Mouse (Mus musculus) CH12.LX (cell line): ENCODE measurements around the gene Spp1. TPM values are rescaled to one million over a fixed set of nuclear protein-coding genes. Genes with fewer than 3 reads are reported as not detected.

Experiments
- DNase-seq: peaks from one replicate; pipeline ENCODE4 v3.0.0-alpha.2; 2013; ENCODE audit errors: extremely low read depth
- H3K27ac ChIP-seq: 2 replicates; pipeline ENCODE4 v1.5.1; 2012; ENCODE audit warnings: low read depth, mild to moderate bottlenecking, control low read depth, moderate library complexity; ENCODE audit not compliant: insufficient read depth
- H3K27me3 ChIP-seq: replicated peaks from 2 replicates; pipeline ENCODE3; 2012; ENCODE audit warnings: inconsistent platforms
- H3K36me3 ChIP-seq, 2 experiments: replicated peaks in 1 of 2; 2 replicates each; pipeline versions ENCODE3 to v1.6.1; 2012; ENCODE audit warnings: inconsistent platforms in 1 of 2, low read length in 1 of 2, mild to moderate bottlenecking in 1 of 2, mixed read lengths in 1 of 2, moderate library complexity in 1 of 2; ENCODE audit not compliant: control insufficient read depth in 1 of 2, insufficient read depth in 1 of 2
- H3K4me1 ChIP-seq, 2 experiments: 2 replicates each; pipeline ENCODE4 v1.6.1; 2012; ENCODE audit warnings: inconsistent platforms in 1 of 2, moderate library complexity in 1 of 2; ENCODE audit not compliant: insufficient read depth in 2 of 2, control insufficient read depth in 1 of 2
- H3K4me2 ChIP-seq: 2 replicates; pipeline ENCODE4 v1.6.1; 2012; ENCODE audit warnings: low read depth, mild to moderate bottlenecking, control low read depth; ENCODE audit not compliant: poor library complexity, insufficient read depth, severe bottlenecking
- H3K4me3 ChIP-seq, 3 experiments: fragments of 150-350 bp in 1 of 3; sonication (generic) in 1 of 3; replicated peaks in 1 of 3; 2 replicates each; pipeline versions ENCODE3 to v1.5.1; 2011 to 2012; ENCODE audit warnings: low read depth in 2 of 3, low read length in 2 of 3, mild to moderate bottlenecking in 2 of 3, moderate library complexity in 2 of 3, control low read depth in 1 of 3, improper control_type of control experiment in 1 of 3, inconsistent platforms in 1 of 3, mixed read lengths in 1 of 3; ENCODE audit not compliant: poor library complexity in 1 of 3
- H3K79me2 ChIP-seq: replicated peaks from 2 replicates; pipeline ENCODE4 v1.6.1; 2012; ENCODE audit warnings: mild to moderate bottlenecking, moderate library complexity; ENCODE audit not compliant: control insufficient read depth, poor library complexity, insufficient read depth, severe bottlenecking; ENCODE audit errors: extremely low read depth
- H3K9ac ChIP-seq: 2 replicates; pipeline ENCODE4 v1.6.1; 2012; ENCODE audit warnings: low read depth, mild to moderate bottlenecking, control low read depth, moderate library complexity; ENCODE audit not compliant: insufficient read depth
- H3K9me3 ChIP-seq: replicated peaks from 2 replicates; pipeline ENCODE3; 2012; ENCODE audit warnings: low read length, inconsistent platforms, mixed read lengths
- CTCF ChIP-seq, 2 experiments: IDR thresholded peaks in 1 of 2; conservative IDR thresholded peaks in 1 of 2; 2 replicates each; pipeline ENCODE4 v1.5.1; 2011 to 2012; ENCODE audit warnings: low read depth in 2 of 2, low read length in 2 of 2, improper control_type of control experiment in 1 of 2, inconsistent platforms in 1 of 2, mild to moderate bottlenecking in 1 of 2, moderate library complexity in 1 of 2
- E2F4 ChIP-seq: IDR thresholded peaks from 2 replicates; pipeline ENCODE4 v1.6.1; 2011; ENCODE audit warnings: low read depth, low read length, improper control_type of control experiment; ENCODE audit not compliant: insufficient replicate concordance
- EP300 ChIP-seq: IDR thresholded peaks from 2 replicates; pipeline ENCODE4 v1.6.1; 2011; ENCODE audit warnings: low read length, improper control_type of control experiment
- ETS1 ChIP-seq: conservative IDR thresholded peaks from 2 replicates; pipeline ENCODE4 v1.6.1; 2012; ENCODE audit warnings: low read depth, mild to moderate bottlenecking, inconsistent platforms, low read length, improper control_type of control experiment, moderate library complexity
- HCFC1 ChIP-seq: IDR thresholded peaks from 2 replicates; pipeline ENCODE4 v1.6.1; 2012; ENCODE audit warnings: low read depth, mild to moderate bottlenecking, inconsistent platforms, low read length, improper control_type of control experiment
- IRF4 ChIP-seq: IDR thresholded peaks from 2 replicates; pipeline ENCODE4 v1.6.1; 2014; ENCODE audit warnings: low read depth, mild to moderate bottlenecking, inconsistent platforms, low read length, improper control_type of control experiment
- JUN ChIP-seq: IDR thresholded peaks from 2 replicates; pipeline ENCODE4 v1.6.1; 2011; ENCODE audit warnings: low read depth, mild to moderate bottlenecking, low read length, improper control_type of control experiment, moderate library complexity; ENCODE audit not compliant: insufficient read depth
- JUND ChIP-seq: conservative IDR thresholded peaks from 2 replicates; pipeline ENCODE4 v1.6.1; 2011; ENCODE audit warnings: low read depth, low read length, improper control_type of control experiment
- MAFK ChIP-seq: IDR thresholded peaks from 2 replicates; pipeline ENCODE4 v1.6.1; 2011; ENCODE audit warnings: low read length, improper control_type of control experiment; ENCODE audit not compliant: insufficient replicate concordance
- MXI1 ChIP-seq: IDR thresholded peaks from 2 replicates; pipeline ENCODE4 v1.6.1; 2011; ENCODE audit warnings: mild to moderate bottlenecking, low read depth, low read length, improper control_type of control experiment
- NELFE ChIP-seq: IDR thresholded peaks from 2 replicates; pipeline ENCODE4 v1.6.1; 2011; ENCODE audit warnings: low read depth, low read length, improper control_type of control experiment
- RAD21 ChIP-seq: IDR thresholded peaks from 2 replicates; pipeline ENCODE4 v1.6.1; 2011; ENCODE audit warnings: low read depth, mild to moderate bottlenecking, low read length, improper control_type of control experiment, moderate library complexity
- RCOR1 ChIP-seq: conservative IDR thresholded peaks from 2 replicates; pipeline ENCODE4 v1.6.1; 2012; ENCODE audit warnings: low read depth, mild to moderate bottlenecking, inconsistent platforms, low read length, improper control_type of control experiment
- SMC3 ChIP-seq: IDR thresholded peaks from 2 replicates; pipeline ENCODE4 v1.6.1; 2011; ENCODE audit warnings: low read depth, low read length, improper control_type of control experiment
- UBTF ChIP-seq: IDR thresholded peaks from 2 replicates; pipeline ENCODE4 v1.6.1; 2012; ENCODE audit warnings: low read depth, mild to moderate bottlenecking, inconsistent platforms, low read length, improper control_type of control experiment, moderate library complexity
- USF1 ChIP-seq: IDR thresholded peaks from 2 replicates; pipeline ENCODE4 v1.6.1; 2014; ENCODE audit warnings: low read depth, mild to moderate bottlenecking, inconsistent platforms, low read length, improper control_type of control experiment
- USF2 ChIP-seq: conservative IDR thresholded peaks from 2 replicates; pipeline ENCODE4 v1.6.1; 2011; ENCODE audit warnings: low read depth, low read length, improper control_type of control experiment
- ZC3H11A ChIP-seq: IDR thresholded peaks from 2 replicates; pipeline ENCODE4 v1.6.1; 2012; ENCODE audit warnings: low read depth, mild to moderate bottlenecking, inconsistent platforms, low read length, improper control_type of control experiment
- ZKSCAN1 ChIP-seq: IDR thresholded peaks from 2 replicates; pipeline ENCODE4 v1.6.1; 2012; ENCODE audit warnings: low read depth, inconsistent platforms, low read length, improper control_type of control experiment, borderline replicate concordance
- ZMIZ1 ChIP-seq: IDR thresholded peaks from 2 replicates; pipeline ENCODE4 v1.6.1; 2012; ENCODE audit warnings: low read depth, mild to moderate bottlenecking, inconsistent platforms, low read length, improper control_type of control experiment
- ZNF384 ChIP-seq: IDR thresholded peaks from 2 replicates; pipeline ENCODE4 v1.6.1; 2012; ENCODE audit warnings: low read depth, low read length, improper control_type of control experiment, inconsistent platforms
- dilution Hi-C: fragments of 300-500 bp; cut with MboI; formaldehyde crosslinking; loops from 2 replicates; pipeline ENCODE4 v1.14.3; 2020; ENCODE audit warnings: low sequenced_read_pairs; ENCODE audit not compliant: extremely low pct_unique_long_range_greater_than_20kb, extremely low pct_ligation_motif_present
- in situ Hi-C: fragments of 300-500 bp; cut with MboI; formaldehyde crosslinking; loops from 3 replicates; pipeline ENCODE4 v1.14.3; 2019; ENCODE audit warnings: low sequenced_read_pairs, low pct_ligation_motif_present, low pct_unique_long_range_greater_than_20kb, mixed read lengths
- polyA plus RNA-seq: library from polyadenylated mRNA; unstranded; fragments of >175 nt; gene quantifications from 2 replicates; pipeline ENCODE4 v1.2.1, GENCODE M21; 2012; ENCODE audit warnings: low read depth; ENCODE audit not compliant: insufficient read length
- total RNA-seq, 2 experiments: library from RNA; depleted of rRNA; stranded (reverse); fragments of 300-350 nt in 1 of 2; fragments of >200 nt in 1 of 2; gene quantifications; 2 replicates each; pipeline ENCODE4 v1.2.3; 2012 to 2014

The Spp1 gene
- total and polyA plus RNA-seq, 3 experiments, result 2.1 to 27.0 (median 10.4) TPM

GRCm38 (mm10) chr5:104415999-104416398, 18.9 kb upstream of the Spp1 start:
- H3K9ac ChIP-seq, result no peak overlapping the region
- no peak overlapping the region for H3K27ac ChIP-seq
- H3K36me3 ChIP-seq, result no peaks in the 10 kb centered on the region
- no peak for TF ChIP-seq RAD21
- no peak for TF ChIP-seq UBTF
- TF ChIP-seq HCFC1, result no peak
- no peak for TF ChIP-seq RCOR1
- no peak for TF ChIP-seq CTCF (conservative IDR thresholded peaks at IDR 0.05 in 1 of 2, IDR thresholded peaks at IDR 0.05 in 1 of 2; ENCODE audit: low read depth in 2 of 2, low read length in 2 of 2)
- no peak for TF ChIP-seq E2F4
- no peak for TF ChIP-seq MAFK
- no peak for TF ChIP-seq SMC3
- TF ChIP-seq USF2, result no peak
- no peak for TF ChIP-seq ZNF384
- TF ChIP-seq MXI1, result no peak
- TF ChIP-seq IRF4, result no peak
- no peak for TF ChIP-seq ZC3H11A
- H3K4me3 ChIP-seq, result no peak overlapping the region
- H3K4me1 ChIP-seq, result no peaks in the 10 kb centered on the region
- no peaks in the 10 kb centered on the region for H3K9me3 ChIP-seq
- H3K79me2 ChIP-seq, result no peaks in the 10 kb centered on the region
- no peaks in the 10 kb centered on the region for H3K27me3 ChIP-seq
- dilution Hi-C loops, result no loop called here
- no peak overlapping the region for H3K4me2 ChIP-seq
- in situ Hi-C loops, result no loop called here
- DNase-seq, result no peak

DNA sequence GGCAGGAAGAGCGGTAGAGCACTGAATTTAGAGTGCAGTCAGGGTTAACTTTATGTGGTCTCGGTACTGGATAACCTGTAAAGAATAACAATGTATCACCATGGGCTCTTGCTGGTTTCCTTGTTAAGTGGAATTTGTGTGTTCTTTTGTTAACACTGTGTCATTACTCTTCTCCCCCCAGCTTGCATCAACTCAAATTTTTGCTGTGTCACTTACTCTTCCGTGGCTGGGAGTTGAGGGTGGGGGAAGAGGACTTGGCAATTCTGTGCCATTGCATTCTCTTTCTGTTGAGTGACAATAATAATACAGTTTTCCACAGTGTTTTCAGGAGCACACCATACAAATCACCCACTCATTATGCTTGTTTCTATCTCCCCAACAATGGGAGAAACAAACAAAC, 17.9 kb upstream of the Spp1 start:
- H3K4me1 ChIP-seq, result no peaks in the 10 kb centered on the region
- no peaks in the 10 kb centered on the region for H3K79me2 ChIP-seq
- TF ChIP-seq NELFE, result no peak
- no peak for DNase-seq
- in situ Hi-C loops, result no loop called here
- H3K36me3 ChIP-seq, result no peaks in the 10 kb centered on the region
- H3K4me2 ChIP-seq, result no peak overlapping the region
- H3K4me3 ChIP-seq, result no peak overlapping the region
- H3K27me3 ChIP-seq, result no peaks in the 10 kb centered on the region
- no peak overlapping the region for H3K9ac ChIP-seq
- H3K27ac ChIP-seq, result no peak overlapping the region
- no peaks in the 10 kb centered on the region for H3K9me3 ChIP-seq
- dilution Hi-C loops, result no loop called here

DNA sequence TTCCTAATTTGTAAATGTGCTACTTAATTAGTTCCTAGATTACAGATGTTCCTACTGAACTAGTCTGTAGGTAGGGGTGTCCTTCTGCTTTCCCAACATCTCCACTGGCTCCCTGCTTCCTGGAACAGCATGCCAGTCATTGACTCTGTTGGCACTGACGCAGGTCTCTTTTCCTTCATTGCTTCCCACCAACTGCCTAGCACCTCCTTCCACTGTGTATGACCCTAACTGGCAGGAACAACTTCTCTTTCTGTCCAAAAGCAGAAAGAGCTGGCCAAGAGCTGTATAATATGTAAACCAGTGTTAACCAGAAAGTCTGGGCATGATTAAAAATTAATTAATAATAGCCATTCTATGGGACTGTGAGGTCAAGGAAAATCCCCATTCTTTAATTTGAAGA, 17.2 kb upstream of the Spp1 start:
- Histone ChIP-seq H3K27me3 (no peaks in the 10 kb centered on the region), H3K4me3 (no peak overlapping the region), H3K9me3 (no peaks in the 10 kb centered on the region)
- dilution Hi-C loops, result no loop called here
- TF ChIP-seq JUND, result no peak
- no peak for TF ChIP-seq ZNF384
- no peak for TF ChIP-seq USF1
- no peak for TF ChIP-seq NELFE
- TF ChIP-seq ZMIZ1, result no peak
- no peak for TF ChIP-seq EP300
- no peak for TF ChIP-seq E2F4
- TF ChIP-seq RAD21, result no peak
- no peak for TF ChIP-seq ETS1
- TF ChIP-seq ZKSCAN1, result no peak
- TF ChIP-seq JUN, result no peak
- TF ChIP-seq MXI1, result no peak
- TF ChIP-seq, all 38 proteins: peak for 0
- Histone ChIP-seq H3K9ac (no peak overlapping the region), H3K36me3 (no peaks in the 10 kb centered on the region), H3K27ac (no peak overlapping the region), H3K79me2 (no peaks in the 10 kb centered on the region), H3K4me2 (no peak overlapping the region), H3K4me1 (no peaks in the 10 kb centered on the region)
- in situ Hi-C loops, result no loop called here
- DNase-seq, result no peak
